Mouse (Mus musculus): ENCODE data around the gene Sapcd1.

The Sapcd1 gene

DNA sequence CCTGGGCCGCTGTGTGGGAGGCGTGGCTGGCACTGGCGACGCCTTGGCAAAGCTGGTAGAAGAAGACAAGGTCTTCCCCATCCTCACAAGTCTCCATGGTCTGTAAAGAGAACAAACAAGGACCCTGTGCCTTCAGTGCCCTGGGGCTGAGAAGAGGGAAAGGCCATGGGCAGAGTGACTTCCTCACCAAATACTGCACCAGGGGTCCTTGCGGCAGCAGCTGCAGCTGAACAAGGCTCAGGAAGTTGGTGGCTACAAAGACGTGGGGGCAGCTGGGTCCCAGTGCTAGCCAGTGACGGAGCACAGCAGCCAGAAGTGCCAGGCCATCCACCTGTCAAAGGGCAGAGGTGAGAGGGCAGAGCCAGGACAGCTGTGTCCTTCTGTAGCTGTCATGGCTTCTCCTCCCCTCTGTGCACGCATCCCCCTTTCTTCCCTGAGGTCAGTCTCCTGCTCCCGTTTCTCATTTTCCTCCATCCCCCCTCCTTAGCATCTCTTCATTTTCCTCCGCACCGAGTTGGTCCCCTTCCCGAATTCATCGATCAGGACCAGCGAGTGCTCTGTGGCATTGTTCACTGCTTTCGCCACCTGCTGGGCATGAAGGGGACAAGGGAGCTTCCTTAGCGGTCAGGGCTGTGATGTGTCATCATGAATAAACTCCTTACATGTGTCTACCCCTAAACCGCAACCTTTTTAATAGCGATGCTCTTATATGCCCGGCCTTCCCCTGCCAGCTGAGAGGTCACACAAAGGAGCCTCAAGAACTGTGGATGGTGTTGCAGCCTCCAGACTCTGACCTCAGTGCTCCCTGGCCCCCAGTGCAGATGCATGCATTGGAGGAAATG lies 2.1 kb upstream of the Sapcd1 start:
- no peak for DNase-seq (ENCODE audit: low spot score in 2 of 2)

DNA sequence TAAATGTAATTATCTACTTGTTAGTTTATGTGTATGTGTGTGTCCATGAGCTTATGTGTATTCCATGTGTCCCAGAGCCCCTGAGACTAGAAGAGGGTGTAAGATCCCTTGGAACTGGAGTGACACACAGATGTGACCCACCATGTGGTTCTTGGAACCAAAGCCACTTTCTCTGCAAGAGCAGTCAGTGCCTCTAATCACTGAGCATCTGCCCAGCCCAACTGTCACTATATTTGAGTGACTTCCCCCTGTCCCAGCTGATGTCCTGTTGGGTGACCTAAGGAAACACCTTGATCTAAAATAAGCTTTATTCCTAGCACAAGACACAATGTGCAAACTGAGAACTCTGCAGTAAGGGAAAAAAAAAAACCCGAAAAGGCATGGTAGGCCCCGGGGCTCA lies 499 bp upstream of the Sapcd1 start:
- DNase-seq (ENCODE audit: low spot score in 2 of 2): no peak

DNA sequence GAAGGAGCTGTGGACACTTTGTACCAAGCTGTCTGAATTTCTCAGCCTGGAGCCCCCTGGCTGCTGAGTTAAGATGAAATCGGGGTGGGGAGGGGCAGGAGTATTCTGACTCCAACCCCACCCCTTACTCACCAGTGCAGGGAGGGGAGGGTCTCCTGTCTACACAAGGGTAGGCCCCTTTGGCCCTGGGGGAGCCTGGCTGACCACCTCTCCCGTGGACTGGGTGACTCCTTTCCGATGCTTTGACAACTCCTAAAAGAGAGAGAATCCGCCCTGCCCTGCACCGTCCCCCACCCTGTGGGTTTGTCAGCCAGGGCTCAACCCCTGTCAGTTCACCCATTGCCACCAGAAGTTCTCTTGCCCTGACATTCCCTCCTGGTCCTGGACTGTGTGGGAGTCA lies 1.6 kb downstream of the Sapcd1 start:
- DNase-seq (ENCODE audit: low spot score in 2 of 2): no peak

DNA sequence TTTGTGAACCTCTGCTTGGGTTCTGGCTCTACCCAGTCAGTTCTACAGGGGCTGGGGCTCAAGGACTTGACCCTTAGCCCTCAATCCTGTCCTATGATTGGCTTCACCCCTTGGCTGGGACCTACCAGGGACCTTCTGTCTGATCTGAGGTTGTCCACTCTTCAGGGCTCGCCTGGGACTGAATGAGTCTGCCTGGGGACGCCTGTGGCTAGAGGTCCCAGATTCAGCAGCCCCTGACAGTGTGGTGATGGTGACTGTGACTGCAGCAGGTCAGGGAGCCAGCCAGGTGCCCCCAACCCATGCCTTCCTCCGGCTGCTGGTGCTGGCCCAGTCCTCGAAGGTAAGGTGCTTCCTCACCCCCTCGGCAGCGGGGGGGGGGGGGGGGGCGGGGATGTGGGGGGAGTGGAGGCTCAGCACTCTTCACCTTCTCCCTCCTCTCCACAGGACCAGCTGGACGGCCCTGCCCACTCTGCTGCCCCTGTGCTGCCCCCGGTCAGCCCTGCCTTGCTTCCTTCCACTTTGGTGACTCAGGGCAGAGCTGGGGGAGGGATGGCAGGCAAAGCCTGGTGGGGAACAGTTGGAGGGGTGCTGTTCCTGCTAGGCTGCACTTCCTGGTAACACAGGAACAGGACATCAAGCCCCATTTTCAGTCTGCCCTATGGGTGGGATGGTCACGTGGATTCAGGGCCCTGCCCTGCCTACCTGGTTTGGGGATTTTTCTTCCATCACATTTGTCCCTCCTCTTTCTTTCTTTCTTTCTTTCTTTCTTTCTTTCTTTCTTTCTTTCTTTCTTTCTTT lies 2.9 kb downstream of the Sapcd1 start:
- no peak for DNase-seq (ENCODE audit: low spot score in 2 of 2)

DNA sequence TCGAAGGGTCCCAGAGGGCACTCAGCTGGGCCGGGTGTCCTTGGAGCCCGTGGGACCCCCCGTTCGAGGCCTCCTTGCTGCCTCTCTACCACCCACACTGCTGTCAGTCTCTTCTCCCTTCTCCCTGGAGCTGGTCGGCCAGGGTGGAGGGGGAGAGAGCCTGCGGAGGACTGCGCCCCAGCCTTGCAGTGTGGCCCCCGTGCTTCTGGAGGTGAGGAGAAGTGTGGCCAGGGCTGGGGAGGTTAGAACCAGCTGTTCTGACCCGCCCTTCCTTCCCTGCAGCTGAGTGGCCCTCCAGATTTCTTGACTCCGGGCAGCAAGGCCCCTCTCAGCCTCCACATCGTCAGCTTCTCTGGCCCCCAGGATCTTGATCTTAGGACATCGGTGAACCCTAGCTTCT lies 3.6 kb downstream of the Sapcd1 start:
- DNase-seq (ENCODE audit: low spot score in 2 of 2): no peak

DNA sequence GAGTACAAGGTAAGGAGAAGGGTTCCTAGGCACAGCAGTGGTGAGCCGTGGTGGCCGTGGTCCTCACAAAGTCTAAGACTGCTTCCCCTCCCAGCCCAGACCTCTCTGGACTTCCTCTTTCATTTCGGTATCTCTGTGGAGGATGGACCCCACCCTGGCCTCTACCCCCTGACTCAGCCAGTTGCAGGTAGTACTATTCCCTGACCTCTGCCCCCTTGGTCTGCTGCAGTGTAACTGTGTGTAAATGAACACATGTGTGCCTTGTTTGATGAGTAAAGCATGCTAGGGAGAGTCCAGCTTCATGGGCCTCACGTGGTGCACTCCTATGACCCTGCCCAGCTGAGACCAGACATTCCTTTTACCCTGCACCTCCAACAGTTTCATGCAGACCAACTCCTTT lies 4.1 kb downstream of the Sapcd1 start:
- DNase-seq (ENCODE audit: low spot score in 2 of 2): no peak

DNA sequence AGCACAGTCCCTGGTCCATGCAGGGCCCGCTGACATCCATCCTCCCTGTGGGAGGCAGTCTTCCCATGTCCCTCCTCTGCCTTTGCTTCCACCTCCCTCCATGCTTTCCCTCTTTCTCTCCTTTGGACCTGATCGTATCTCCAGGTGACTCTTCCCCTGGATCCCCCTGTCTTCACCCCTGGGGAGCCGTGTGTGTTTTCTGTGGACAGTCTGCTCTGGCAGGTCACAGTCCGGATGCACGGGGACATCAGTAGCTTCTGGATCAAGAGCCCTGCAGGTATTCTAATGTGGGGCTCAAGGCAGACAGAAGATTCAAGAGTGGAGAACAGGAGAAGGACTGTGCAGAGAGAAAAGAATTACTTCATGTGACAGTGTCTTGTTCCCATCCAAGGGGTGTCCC lies 4.6 kb downstream of the Sapcd1 start:
- DNase-seq (ENCODE audit: low spot score in 2 of 2): no peak

DNA sequence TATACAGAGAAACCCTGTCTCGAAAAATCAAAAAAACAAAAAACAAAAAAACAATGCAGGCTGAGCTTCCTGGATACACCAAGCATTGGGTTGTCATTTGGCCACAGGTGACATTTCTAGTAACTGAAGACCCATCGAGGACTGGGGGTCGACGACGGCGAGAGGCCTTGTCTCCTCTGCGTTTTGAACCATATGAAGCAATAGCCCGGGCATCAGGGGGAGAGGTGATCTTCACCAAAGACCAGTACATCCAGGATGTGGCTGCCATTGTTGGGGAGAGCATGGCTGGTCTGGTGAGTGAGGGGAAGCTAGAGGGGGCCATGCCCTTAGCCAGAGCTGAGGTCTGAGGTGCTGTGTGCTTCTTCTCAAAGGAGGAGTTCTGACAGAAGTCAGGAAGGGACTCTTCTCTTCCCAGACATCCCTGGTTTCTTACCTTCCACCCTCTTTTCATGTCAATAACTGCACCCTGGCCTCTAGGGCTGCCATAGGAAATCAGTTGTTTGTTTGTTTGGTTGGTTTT lies 5.2 kb downstream of the Sapcd1 start:
- DNase-seq (ENCODE audit: low spot score in 2 of 2): no peak

DNA sequence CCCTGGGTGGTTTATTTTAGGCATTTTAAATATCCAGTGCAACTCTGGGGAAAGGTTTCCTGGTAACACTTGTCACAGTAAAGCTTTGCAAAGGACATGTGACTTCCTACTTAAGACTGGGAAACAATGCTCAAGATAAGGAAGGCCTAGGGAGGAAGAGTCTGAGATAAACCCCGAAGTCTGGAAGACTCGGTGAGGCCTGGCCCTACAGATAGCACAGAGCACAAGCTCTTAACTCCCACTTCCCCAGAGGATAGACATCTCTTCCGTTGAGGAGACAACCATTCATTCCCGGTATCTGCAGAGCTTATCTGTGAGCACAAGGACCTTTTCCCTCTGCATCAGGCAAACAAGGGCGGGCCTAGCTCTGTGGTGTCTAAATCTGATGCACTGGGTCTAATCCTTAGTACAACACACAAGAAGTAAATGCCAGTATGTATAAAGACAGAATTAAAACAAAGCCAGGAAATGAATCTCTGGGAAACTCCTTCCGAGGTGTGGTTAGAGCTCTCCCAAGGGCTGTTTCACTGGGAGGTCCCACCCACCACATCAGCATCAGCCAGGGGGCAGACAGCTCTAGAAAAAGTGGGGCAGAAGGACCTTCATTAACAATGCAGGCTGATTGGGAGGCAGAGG lies 5.9 kb downstream of the Sapcd1 start:
- peak; percentile 61 to 67 for DNase-seq (ENCODE audit: low spot score in 2 of 2)

DNA sequence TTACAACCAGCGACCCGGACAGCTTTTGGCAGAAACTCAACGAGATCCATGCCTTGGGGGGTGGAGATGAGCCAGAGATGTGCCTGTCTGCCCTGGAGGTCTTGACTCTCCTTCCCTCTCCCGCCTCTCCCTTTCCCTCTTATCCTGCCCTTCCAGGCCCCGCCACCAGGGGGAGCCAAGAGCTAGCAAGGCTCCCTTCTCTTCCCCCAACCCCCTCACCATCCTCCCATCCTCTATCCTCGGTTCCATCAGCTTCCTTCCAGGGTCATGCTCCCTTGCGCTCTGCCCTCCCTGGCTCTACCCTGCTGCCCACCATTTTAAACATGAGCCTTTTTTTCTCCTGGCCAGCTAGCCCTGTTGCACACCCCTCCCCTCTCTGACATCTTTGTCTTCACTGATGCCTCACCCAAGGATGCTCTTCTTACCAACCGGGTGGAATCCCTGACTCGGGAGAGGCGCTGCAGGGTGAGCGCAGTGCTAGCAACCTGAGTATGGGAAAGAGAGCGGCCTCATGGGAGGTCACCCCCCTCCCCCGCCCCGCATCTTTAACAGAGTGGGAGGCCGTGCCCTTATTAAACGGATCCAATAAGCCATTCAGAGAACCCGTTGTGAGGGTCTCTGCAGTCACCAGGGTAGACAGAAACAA lies 6.5 kb downstream of the Sapcd1 start:
- DNase-seq (ENCODE audit: low spot score in 2 of 2): peak; percentile 85 to 86

DNA sequence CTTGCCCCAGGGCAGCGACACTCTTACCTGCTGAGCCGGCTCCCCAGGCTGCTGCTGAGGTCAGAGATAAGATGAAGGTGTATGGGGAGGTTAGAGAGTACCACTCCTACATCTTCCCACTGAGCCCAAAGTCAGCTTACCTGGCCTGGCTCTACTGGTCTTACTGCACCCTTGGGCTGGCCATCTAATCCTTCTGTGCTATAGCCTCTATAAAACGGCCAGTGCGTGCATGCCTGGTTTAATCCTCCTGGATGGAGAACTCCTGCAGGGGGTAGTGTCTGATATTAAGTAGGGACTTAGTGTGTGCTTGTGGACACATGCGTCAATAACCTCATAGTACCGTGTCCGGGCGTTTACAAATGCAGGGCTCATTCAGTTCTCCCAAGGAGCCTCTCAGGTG lies 7.3 kb downstream of the Sapcd1 start:
- no peak for DNase-seq (ENCODE audit: low spot score in 2 of 2)

DNA sequence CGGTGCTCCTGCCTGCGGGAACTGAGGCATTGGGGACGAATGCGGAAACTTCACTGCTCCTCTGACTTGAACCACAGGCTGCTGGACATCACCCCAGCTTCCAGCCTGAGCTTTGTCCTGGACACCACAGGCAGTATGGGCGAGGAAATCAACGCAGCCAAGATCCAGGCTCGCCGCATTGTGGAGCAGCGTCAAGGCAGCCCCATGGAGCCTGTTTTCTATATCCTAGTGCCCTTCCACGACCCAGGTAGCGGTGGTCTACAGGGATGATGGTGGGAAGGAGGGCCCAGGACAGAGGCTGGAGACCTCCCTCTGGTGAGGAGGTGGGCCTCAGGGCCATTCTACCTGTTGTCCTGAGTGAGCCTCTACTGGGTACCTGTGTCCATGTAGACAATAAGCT lies 7.9 kb downstream of the Sapcd1 start:
- no peak for DNase-seq (ENCODE audit: low spot score in 2 of 2)

DNA sequence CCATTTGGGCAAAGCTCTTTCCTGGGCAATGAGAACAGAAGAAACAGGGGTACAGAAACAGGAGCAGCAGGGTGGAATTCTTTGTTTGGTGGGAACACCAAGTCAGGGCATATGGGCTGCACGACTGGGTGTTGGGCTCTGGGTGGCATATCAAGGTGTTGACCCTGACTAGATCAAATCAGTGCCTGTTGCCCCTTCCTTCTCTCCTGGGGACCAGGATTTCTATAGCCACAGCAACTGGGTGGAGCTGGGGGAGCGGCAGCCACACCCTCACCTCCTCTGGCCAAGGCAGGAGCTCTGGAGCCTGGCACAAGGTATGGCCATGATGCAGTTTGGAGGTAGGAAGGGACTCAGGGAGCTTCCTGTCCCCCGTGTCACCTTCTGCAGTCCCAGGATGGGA lies 9.6 kb downstream of the Sapcd1 start:
- DNase-seq (ENCODE audit: low spot score in 2 of 2): no peak

DNA sequence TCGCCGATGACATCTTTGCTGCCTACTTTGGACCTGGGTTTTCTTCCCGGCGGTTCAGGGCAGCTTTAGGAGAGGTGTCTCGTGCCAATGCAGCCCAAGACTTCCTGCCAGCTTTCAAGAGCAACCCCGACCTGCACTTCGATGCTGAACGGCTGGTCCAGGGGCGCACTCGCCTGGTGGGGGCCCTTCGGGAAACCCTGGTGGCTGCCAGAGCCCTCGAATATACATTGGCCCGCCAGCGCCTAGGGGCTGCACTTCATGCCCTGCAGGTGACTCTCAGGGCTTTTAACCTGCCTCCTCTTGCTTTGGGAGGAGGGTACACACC lies 10.1 kb downstream of the Sapcd1 start:
- no peak for DNase-seq (ENCODE audit: low spot score in 2 of 2)

DNA sequence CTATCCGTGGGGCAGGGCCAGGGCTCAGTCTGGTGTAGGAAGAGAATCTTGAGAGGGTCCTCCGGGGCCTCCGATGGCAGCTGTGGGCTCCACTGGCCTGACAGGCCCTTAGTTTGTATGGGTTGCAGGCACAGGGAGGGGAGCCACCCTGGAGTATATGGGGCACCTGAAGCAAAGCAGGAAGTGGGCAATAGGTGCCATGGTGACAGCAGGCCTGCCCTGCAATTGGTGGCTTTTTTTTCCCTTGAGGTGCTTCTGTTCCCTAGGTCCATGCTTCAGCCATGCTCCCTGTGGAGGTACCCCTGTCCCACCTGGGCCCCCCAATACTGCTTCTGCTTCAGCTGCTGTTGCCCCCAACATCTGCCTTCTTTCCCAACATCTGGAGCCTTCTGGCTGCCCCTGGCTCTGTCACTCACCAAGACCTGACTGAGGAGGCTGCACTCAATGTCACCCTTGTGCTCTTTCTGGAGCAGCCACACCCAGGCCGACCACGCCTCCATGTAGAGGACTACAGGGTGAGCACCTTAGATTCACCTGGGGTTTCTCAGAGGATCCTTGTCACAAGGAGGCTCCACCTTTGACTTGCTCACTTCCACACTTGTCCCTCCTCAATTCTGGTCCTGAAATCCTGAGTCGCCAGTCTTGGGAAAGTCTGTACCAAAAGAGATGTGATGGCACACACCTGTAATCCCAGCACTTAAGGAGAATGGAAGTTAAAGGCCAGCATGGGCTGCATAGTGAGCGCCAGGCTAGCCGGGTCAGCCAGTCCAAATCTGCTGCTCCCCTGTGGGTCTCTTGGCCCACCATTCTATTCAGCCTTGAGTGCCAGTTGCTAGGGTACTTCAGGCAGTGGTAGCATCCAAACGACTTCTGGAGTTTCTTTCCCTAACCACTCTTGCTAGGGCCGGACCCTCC lies 10.8 kb downstream of the Sapcd1 start:
- no peak for DNase-seq (ENCODE audit: low spot score in 2 of 2)

DNA sequence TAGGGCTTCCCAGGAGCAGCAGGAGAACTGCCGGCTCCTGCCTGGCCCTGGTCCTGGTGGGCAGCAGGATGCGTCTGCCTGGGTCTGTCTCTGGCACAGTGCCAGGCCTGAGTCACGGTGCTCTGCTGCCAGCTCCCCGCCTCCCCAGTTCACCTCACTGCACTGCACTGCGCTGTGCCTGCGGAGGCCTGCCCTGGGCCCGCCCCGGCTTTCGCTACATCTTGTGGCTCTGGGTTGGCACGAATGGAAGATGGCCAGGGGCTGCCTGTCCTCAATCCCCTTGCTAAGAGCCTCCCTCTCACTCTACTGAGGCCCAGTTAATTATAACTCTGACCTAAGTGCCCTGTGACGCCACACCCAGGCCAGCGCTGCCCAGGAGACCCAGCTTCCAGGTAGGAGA lies 11.4 kb downstream of the Sapcd1 start, which contains the start of gene Vwa7:
TSS of gene Vwa7 (plus strand) at position 204 of the 400 bp plus-strand sequence.
- DNase-seq (ENCODE audit: low spot score in 2 of 2): peak in 1 of 2 experiments; percentile 19

DNA sequence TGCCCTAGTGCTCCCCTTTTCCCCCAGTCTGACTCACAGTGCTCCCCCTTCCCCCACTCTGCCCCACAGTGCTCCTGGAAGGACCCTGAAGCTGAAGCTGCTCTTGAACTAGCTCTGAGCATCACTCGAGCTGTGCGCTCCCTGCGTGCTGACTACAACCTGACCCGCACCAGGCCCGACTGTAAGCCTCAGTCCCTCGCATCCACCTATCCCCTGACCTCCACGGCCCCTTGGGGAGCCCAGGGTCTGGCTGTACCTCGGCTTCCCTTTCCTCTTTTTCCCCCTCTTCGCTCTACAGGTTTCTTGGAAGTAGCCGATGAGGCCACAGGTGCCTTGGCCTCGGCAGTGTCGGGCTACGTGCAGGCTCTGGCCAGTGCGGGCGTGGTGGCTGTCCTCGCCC lies 12.5 kb downstream of the Sapcd1 start:
- DNase-seq (ENCODE audit: low spot score in 2 of 2): no peak

DNA sequence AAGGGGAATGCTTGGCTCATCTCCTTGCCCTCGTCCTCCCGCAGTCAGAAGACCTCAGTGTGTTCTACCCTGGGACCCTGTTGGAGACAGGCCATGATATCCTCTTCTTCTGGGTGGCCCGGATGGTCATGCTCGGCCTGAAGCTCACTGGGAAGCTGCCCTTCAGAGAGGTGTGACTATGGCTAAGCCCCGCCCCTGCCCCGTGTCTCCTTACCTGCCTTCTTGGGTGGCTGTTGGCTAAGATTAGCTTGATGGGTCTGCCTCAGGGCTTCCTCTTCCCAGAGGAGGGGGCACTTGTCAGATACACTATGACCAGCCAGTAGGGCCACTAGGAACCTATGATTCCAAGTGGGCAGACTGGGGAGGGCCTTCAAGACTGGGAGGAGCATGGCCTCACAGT lies 14.6 kb downstream of the Sapcd1 start:
- DNase-seq (ENCODE audit: low spot score in 2 of 2): no peak

DNA sequence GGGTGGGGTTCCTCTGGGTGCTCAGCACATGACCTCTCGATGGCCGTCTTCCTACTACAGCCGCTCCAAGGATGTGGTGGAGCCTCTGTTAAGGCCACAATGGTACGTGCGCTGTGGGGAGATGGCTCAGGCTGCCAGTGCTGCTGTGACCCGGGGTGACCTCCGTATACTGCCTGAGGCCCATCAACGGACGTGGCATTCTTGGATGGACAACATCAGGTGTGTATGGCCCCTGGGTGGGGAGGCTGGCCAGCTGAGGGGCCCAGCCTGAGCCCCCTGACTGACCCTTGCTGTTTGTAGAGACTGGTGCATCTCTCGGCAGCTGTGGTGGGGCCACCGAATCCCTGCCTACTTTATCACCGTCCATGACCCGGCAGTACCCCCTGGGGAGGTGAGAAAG lies 15.4 kb downstream of the Sapcd1 start:
- no peak for DNase-seq (ENCODE audit: low spot score in 2 of 2)

DNA sequence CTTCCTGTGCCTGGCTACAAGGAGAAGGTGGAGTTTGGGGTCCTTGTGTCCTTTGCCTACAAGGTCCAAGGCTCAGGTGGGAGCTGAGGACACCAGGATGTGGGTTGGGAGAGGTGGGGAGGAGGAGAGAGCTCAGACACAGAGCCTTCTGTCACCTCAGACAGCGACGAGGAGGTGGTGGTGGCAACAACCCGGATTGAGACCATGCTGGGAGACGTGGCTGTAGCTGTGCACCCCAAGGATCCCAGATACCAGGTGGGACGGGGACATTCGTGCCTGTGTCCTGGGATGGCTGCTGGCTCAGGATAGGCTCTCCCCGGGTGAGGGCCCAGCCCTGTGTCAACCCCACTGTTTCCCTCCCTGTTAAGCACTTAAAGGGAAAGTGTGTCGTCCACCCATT lies 16.4 kb downstream of the Sapcd1 start:
- no peak for DNase-seq (ENCODE audit: low spot score in 2 of 2)

DNA sequence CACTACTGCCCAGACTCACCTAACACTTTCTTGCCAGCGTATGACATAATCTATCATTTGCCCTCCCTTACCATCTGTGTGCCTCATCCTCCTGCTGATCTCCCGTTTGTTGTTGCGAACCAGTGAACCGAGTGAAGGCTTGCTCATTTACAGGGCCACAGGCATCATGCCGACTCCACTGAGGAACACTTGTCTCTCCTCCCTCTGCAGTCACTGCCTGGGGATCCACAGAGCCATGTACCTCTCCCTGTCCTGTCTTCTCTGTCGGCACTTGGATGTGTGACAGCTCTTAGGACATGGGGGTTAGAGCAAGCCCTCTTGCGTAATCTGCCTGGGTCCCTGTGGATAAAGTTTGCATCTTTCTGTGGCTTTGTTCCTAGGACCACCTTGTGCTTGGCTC lies 18.2 kb downstream of the Sapcd1 start:
- no peak for DNase-seq (ENCODE audit: low spot score in 2 of 2)

Measured in heart, adult 9 months (tissue).